In genomic region chr7:52256386-52256920, GRCm38 (mm10) we compare ENCODE assay signal across 28 mouse cellular contexts.
DNase-seq lines count a peak whose midpoint lies in the region; ATAC-seq and TF ChIP-seq lines count a peak whose summit lies in the region.
"Had no signal": no experiment of that assay in that cellular context is flagged by ENCODE, and none has a peak within 500 bp of the region (broad histone marks: within the 10 kb centered on the region; RNA-seq: fewer than 3 reads in every experiment).

No protein-coding gene starts in this region.

- no peak overlapping the region for H3K9ac ChIP-seq in forebrain, embryonic 14.5 days (ENCODE audit: low read length)
- no peak overlapping the region for H3K9ac ChIP-seq in forebrain, embryonic 15.5 days (replicated peaks)
- H3K9ac ChIP-seq in kidney, postnatal 0 days (ENCODE audit: low read depth, low read length), result no peak overlapping the region
- H3K9ac ChIP-seq: embryonic facial prominence, embryonic 13.5 days; lung, embryonic 15.5 days; midbrain, embryonic 12.5 days; neural tube, embryonic 15.5 days; stomach, embryonic 15.5 days had no signal

- no peak overlapping the region for H3K4me2 ChIP-seq in forebrain, embryonic 14.5 days (ENCODE audit: low read length)
- no peak overlapping the region for H3K4me2 ChIP-seq in forebrain, embryonic 15.5 days (replicated peaks)
- H3K4me2 ChIP-seq in kidney, postnatal 0 days (ENCODE audit: low read length), result no peak overlapping the region
- H3K4me2 ChIP-seq: embryonic facial prominence, embryonic 13.5 days; heart, embryonic 11.5 days; liver, embryonic 11.5 days; lung, embryonic 15.5 days; midbrain, embryonic 12.5 days; neural tube, embryonic 15.5 days; stomach, embryonic 15.5 days had no signal

- no peak overlapping the region for H3K4me3 ChIP-seq in forebrain, embryonic 14.5 days (ENCODE audit: low read depth, low read length)
- H3K4me3 ChIP-seq in forebrain, embryonic 15.5 days, result no peak overlapping the region
- no peak overlapping the region for H3K4me3 ChIP-seq in kidney, postnatal 0 days (replicated peaks; ENCODE audit: low read depth, low read length)
- H3K4me3 ChIP-seq: embryonic facial prominence, embryonic 13.5 days; erythroblast, embryonic 14.5 days; gastrocnemius, adult 2 months; lung, embryonic 15.5 days; midbrain, embryonic 12.5 days; neural tube, embryonic 15.5 days; stomach, embryonic 15.5 days had no signal

- H3K4me1 ChIP-seq in forebrain, embryonic 14.5 days (ENCODE audit: control insufficient read depth, insufficient read depth, low read length), result no peaks in the 10 kb centered on the region
- no peaks in the 10 kb centered on the region for H3K4me1 ChIP-seq in forebrain, embryonic 15.5 days
- no peaks in the 10 kb centered on the region for H3K4me1 ChIP-seq in kidney, postnatal 0 days (replicated peaks; ENCODE audit: insufficient read depth, low read length)
- H3K4me1 ChIP-seq: embryonic facial prominence, embryonic 13.5 days; lung, embryonic 15.5 days; midbrain, embryonic 12.5 days; neural tube, embryonic 15.5 days; stomach, embryonic 15.5 days had no signal

- no peak for TF ChIP-seq CTCF in kidney, postnatal 0 days (IDR thresholded peaks at IDR 0.05; ENCODE audit: low read depth)
- TF ChIP-seq CTCF in brain, embryonic 14.5 days (IDR thresholded peaks at IDR 0.05; ENCODE audit: borderline replicate concordance, extremely low read depth, insufficient read depth, insufficient read length), result no peak

- H3K27ac ChIP-seq in forebrain, embryonic 14.5 days (ENCODE audit: low read depth, low read length), result no peak overlapping the region
- no peak overlapping the region for H3K27ac ChIP-seq in forebrain, embryonic 15.5 days (replicated peaks)
- H3K27ac ChIP-seq in kidney, postnatal 0 days, result no peak overlapping the region
- H3K27ac ChIP-seq: embryonic facial prominence, embryonic 13.5 days; gastrocnemius, adult 2 months; lung, embryonic 15.5 days; midbrain, embryonic 12.5 days; neural tube, embryonic 15.5 days; stomach, embryonic 15.5 days had no signal

- ATAC-seq in forebrain, embryonic 14.5 days, result no peak
- ATAC-seq in forebrain, embryonic 15.5 days (replicated peaks), result no peak
- ATAC-seq in kidney, postnatal 0 days (replicated peaks; ENCODE audit: low FRiP score, low read depth), result no peak
- ATAC-seq: intestine, embryonic 16.5 days had no signal

- H3K27me3 ChIP-seq in forebrain, embryonic 14.5 days (replicated peaks; ENCODE audit: control insufficient read depth, insufficient read depth, low read length), result no peaks in the 10 kb centered on the region
- H3K27me3 ChIP-seq in forebrain, embryonic 15.5 days, result no peaks in the 10 kb centered on the region
- no peaks in the 10 kb centered on the region for H3K27me3 ChIP-seq in kidney, postnatal 0 days (ENCODE audit: insufficient read depth, low read length)
- H3K27me3 ChIP-seq: embryonic facial prominence, embryonic 13.5 days; lung, embryonic 15.5 days; midbrain, embryonic 12.5 days; neural tube, embryonic 15.5 days; stomach, embryonic 15.5 days had no signal

- 92% methylated on average over 1 of the region's 1 CpGs for WGBS in forebrain, embryonic 14.5 days
- WGBS in forebrain, embryonic 15.5 days, result 95% methylated on average over 1 of the region's 1 CpGs
- WGBS in kidney, postnatal 0 days, result 57% methylated on average over 1 of the region's 1 CpGs

- no peaks in the 10 kb centered on the region for H3K36me3 ChIP-seq in forebrain, embryonic 14.5 days (ENCODE audit: control insufficient read depth, insufficient read depth, low read length)
- H3K36me3 ChIP-seq in forebrain, embryonic 15.5 days, result no peaks in the 10 kb centered on the region
- no peaks in the 10 kb centered on the region for H3K36me3 ChIP-seq in kidney, postnatal 0 days (ENCODE audit: insufficient read depth, low read length)
- H3K36me3 ChIP-seq: embryonic facial prominence, embryonic 13.5 days; lung, embryonic 15.5 days; midbrain, embryonic 12.5 days; neural tube, embryonic 15.5 days; stomach, embryonic 15.5 days had no signal

- DNase-seq in forebrain, embryonic 14.5 days (ENCODE audit: low spot score), result peak; percentile 20
- DNase-seq in kidney, postnatal 0 days (ENCODE audit: low spot score), result peak; percentile 22
- DNase-seq in kidney, postnatal 4 days, result no peak
- DNase-seq in brain, embryonic 14.5 days (ENCODE audit: low read depth), result peak; percentile 42
- DNase-seq in forelimb bud, embryonic 11.5 days (ENCODE audit: low read depth, low spot score), result peak; percentile 1
- DNase-seq in lung, postnatal 4 days, result no peak
- DNase-seq: adrenal gland, postnatal 25 days; B cell, adult 2 months; cerebellum, adult 8-10 months; embryo, embryonic 11 days; gastrocnemius, adult 2 months; gastrocnemius, postnatal 36 days; heart, adult 18-20 months; heart, postnatal 36 days; kidney, adult 8-10 months; kidney, postnatal 25 days; retina, postnatal 1 day; right cerebral cortex, postnatal 25 days had no signal

- no peak for TF ChIP-seq POLR2A in brain, embryonic 14.5 days (IDR thresholded peaks at IDR 0.05; ENCODE audit: borderline replicate concordance, extremely low read depth, insufficient read depth, insufficient read length, poor library complexity, severe bottlenecking)

- no peaks in the 10 kb centered on the region for H3K9me3 ChIP-seq in forebrain, embryonic 14.5 days (replicated peaks; ENCODE audit: control insufficient read depth, low read length)
- no peaks in the 10 kb centered on the region for H3K9me3 ChIP-seq in forebrain, embryonic 15.5 days
- H3K9me3 ChIP-seq in kidney, postnatal 0 days (replicated peaks; ENCODE audit: low read length), result no peaks in the 10 kb centered on the region
- H3K9me3 ChIP-seq: embryonic facial prominence, embryonic 13.5 days; lung, embryonic 15.5 days; midbrain, embryonic 12.5 days; neural tube, embryonic 15.5 days; stomach, embryonic 15.5 days had no signal

Comparison
In these comparisons a context has a peak if more than half of its experiments do, and no peak if none do; other contexts are left out.
1. DNase-seq: peak in forebrain, embryonic 14.5 days (single experiment), kidney, postnatal 0 days (single experiment), brain, embryonic 14.5 days (single experiment) and forelimb bud, embryonic 11.5 days (single experiment); none in kidney, postnatal 4 days (0 of 2) and lung, postnatal 4 days (0 of 2).